Mouse (Mus musculus) bone marrow, adult 2 months (tissue): ENCODE data around the gene Stard13. TPM values are rescaled to one million over a fixed set of nuclear protein-coding genes. Genes with fewer than 3 reads are reported as not detected.

Experiments used
- H3K27ac ChIP-seq: fragments of 200-500 bp; 2 replicates; pipeline ENCODE4 v1.5.1; 2012; ENCODE audit warnings: low read depth, mild to moderate bottlenecking, control low read depth, inconsistent platforms, low read length; ENCODE audit not compliant: control insufficient read depth, poor library complexity, insufficient read depth
- H3K4me1 ChIP-seq: fragments of 200-500 bp; 2 replicates; pipeline ENCODE4 v1.6.1; 2011; ENCODE audit warnings: low read length; ENCODE audit not compliant: control insufficient read depth, insufficient read depth
- H3K4me3 ChIP-seq: fragments of 200-500 bp; replicated peaks from 2 replicates; pipeline ENCODE3; 2011; ENCODE audit warnings: mild to moderate bottlenecking, low read depth, low read length, control low read depth; ENCODE audit not compliant: control insufficient read depth
- CTCF ChIP-seq: fragments of 200-500 bp; IDR thresholded peaks from 2 replicates; pipeline ENCODE4 v1.5.1; 2011; ENCODE audit warnings: low read length, control low read depth; ENCODE audit not compliant: control insufficient read depth, insufficient read depth
- POLR2A ChIP-seq: fragments of 200-500 bp; IDR thresholded peaks from 2 replicates; pipeline ENCODE4 v1.6.1; 2011; ENCODE audit warnings: low read depth, mild to moderate bottlenecking, control low read depth, low read length, borderline replicate concordance; ENCODE audit not compliant: control insufficient read depth
- WGBS: fragments of 180-500 bp; shearing (Covaris S2); methylation state at CpG from one replicate; pipeline ENCODE4 v1.1.7; 2018; 5-methylcytosine and 5-hydroxymethylcytosine counted together
- polyA plus RNA-seq: library from polyadenylated mRNA; stranded (reverse); fragments of >200 nt; gene quantifications from 2 replicates; pipeline ENCODE4 v1.2.4, GENCODE M21; 2011; ENCODE audit warnings: low replicate concordance; ENCODE audit not compliant: missing spikeins, insufficient read depth, insufficient read length

Gene Stard13
- polyA plus RNA-seq, 1 experiment, result 0.80 TPM

DNA sequence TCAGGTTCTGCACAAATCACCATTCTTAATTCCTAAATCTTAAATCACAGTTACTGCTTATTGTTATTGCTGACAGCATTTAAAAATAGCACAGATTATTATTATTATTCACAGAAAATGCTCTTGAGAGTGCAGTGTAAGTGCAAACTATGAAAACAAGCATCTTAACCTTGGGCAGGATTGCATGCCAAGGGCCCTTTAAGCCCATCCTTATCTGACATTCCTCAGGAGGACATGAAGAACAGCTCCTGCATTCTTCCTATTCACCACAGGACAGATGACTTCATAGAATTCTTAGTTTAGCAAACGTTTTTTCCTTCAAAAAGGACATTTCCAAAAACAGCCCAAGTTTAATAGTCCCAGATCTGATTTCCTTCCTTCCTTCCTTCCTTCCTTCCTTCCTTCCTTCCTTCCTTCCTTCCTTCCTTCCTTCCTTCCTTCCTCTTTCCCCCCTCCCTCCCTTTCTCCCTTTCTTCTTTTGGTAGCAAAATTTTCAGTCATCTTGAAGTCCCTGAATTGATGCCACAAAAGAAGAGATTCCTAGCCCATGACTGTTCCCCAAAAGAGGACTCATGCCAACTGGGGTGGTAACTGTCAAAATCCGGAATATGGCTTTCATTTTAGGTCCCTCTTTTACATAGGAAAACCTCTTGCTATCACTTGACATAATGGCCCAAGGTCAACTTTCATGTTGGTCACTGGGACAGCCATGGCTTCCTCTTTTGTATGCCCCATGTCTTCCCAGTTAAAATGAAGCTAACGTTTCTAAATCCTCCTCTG is 140.6 kb downstream of the Stard13 start:
- WGBS, result 60% methylated on average over 3 of the region's 3 CpGs

DNA sequence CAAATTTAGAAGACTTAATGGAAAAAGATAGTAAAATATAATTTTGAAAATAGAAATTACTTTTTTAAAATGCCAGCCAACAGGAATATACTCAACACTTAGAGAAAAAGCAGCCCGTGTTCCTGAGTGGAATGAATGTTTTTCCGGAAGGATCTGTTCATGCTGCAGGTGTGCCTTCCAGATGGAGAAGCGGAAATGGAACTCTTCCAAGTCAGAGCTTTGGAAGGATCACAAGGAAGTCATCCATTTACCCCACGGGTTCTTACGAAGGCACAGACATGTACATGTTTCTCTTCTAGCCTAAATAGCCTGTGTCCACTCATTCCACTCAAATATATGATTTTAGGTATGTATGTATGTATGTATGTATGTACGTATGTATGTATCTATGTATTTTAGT is 142.6 kb downstream of the Stard13 start:
- WGBS, result 79% methylated on average over 6 of the region's 6 CpGs
- no peak overlapping the region for H3K27ac ChIP-seq
- TF ChIP-seq CTCF (no peak), POLR2A (no peak)
- H3K4me3 ChIP-seq, result no peak overlapping the region
- no peaks in the 10 kb centered on the region for H3K4me1 ChIP-seq

More for the DNA sequence above, 140.6 kb downstream of the Stard13 start:
- TF ChIP-seq CTCF, result no peak
- no peak for TF ChIP-seq POLR2A
- no peaks in the 10 kb centered on the region for H3K4me1 ChIP-seq
- no peak overlapping the region for H3K27ac ChIP-seq
- H3K4me3 ChIP-seq, result no peak overlapping the region

DNA sequence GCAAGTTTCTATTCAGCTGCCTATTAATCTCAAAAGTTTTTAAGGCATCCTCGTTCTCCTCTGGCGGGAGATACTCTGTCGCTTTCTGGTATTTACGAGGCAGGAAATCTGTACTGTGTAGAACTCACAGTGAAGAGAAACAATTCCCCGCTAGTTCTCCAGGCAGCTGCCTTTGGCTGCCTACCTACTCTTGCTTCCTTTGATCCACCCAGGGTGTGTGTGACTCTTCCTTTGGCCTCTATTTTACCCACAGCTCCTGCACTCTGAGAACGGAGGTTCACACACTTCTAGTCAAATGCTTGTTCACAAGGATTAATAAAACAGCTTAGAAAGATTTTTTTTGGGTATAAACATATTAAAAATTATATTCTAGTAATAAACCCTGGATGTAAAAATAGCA is 144.4 kb downstream of the Stard13 start:
- Histone ChIP-seq H3K27ac (no peak overlapping the region), H3K4me3 (no peak overlapping the region), H3K4me1 (no peaks in the 10 kb centered on the region)
- 79% methylated on average over 6 of the region's 6 CpGs for WGBS
- TF ChIP-seq CTCF (no peak), POLR2A (no peak)

DNA sequence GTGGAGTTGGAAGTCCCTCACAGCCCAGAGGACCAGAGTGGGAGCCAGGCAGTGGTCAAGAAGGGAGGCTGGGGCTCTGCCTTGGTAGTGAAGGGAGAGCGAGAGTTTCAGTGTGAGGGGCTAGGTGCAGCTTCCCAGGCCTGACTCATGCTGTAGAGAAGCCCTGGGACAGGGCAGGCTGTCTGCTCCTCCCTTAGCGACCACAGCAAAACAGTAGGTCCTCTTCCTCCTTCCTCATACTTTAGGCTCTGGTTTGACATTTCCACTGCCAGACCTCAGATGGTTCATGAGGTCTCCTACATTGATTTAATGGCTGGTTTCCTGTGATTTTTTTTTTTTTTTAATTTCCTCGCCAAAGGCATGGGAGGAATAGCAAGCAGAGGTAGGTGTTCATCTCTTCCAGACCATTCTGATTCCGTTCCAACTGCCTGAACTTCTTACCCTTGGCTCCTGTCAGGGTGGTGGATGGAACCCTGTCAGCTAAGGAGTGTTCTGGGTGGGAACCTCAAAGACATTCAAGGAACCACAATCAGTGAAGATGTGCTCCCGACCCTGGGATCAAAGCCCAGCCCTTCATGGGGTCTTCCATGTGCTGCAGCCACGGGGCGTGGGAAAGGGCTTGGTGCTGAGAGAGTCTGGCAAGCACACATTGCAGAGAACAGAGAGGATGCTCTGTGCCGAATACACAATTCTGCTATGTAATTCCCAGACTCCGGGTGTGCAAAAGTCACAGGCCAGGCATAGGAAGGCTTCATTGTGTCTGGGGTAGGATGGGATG is 147.0 kb downstream of the Stard13 start:
- Histone ChIP-seq H3K4me1 (no peaks in the 10 kb centered on the region), H3K4me3 (no peak overlapping the region), H3K27ac (no peak overlapping the region; the same call in 1 of the 2 replicates)
- 56% methylated on average over 9 of the region's 9 CpGs for WGBS
- no peak for TF ChIP-seq POLR2A
- TF ChIP-seq CTCF, result no peak

DNA sequence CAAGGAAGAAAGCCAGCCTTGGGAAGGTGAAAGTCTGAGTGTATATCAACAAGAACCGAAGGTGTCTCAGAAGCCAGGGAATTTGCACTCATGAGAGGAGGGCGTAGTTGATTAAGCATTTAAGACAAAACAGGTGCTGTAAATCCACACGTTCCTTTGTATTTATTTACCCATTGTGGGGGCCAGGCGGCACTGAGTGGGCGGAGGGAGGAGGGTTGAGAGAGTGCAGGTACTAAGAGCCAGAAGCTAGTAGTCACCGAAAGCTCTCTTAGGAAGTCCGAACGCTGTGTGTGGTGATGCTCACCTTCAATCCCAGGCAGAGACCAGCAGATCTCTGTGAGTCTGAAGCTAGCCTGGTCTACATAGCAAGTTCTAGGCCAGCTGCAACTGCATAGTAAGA is 147.9 kb downstream of the Stard13 start:
- Histone ChIP-seq H3K4me3 (no peak overlapping the region), H3K27ac (no peak overlapping the region), H3K4me1 (no peaks in the 10 kb centered on the region)
- WGBS, result 86% methylated on average over 8 of the region's 8 CpGs
- TF ChIP-seq CTCF, result no peak
- TF ChIP-seq POLR2A, result no peak

DNA sequence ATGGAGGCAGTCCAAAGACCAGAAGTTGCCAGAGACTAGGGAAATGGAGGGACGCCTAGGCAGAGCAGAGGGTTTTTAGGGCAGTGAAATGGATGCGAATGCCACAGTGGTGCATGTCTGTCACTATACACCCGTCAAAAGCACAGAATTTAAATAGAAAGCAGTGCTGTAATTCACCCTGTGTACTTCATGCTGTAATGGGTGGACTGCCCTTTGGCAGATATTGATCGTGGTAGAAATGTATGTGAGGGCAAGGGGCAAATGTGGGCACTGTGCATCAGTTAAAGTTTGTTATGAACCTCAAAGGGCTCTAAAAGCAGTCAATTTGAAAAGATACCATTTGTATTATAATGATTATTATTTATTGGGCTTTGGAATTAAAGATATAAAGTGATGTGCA is 153.4 kb downstream of the Stard13 start:
- H3K4me1 ChIP-seq, result no peaks in the 10 kb centered on the region
- TF ChIP-seq CTCF (no peak), POLR2A (no peak)
- 79% methylated on average over 4 of the region's 4 CpGs for WGBS
- H3K4me3 ChIP-seq, result no peak overlapping the region
- no peak overlapping the region for H3K27ac ChIP-seq

DNA sequence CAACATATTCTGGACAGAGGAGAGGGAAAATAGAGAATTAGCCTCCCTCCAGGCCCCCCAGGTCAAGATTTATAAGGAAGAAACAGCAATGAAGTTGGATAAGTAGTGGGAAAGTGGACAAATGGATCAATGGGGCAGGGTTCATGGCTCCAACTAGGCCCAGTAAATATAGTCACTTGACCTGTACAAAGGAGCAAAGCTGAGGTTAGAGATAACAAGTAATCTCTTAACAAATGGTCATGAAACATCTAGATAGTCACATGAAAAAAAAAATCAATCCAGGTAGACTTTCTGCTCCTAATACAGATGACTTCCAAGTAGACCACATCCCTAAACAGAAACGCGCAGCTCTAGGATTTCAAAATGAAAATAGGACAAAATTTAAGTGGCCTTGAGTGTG is 155.7 kb downstream of the Stard13 start:
- 89% methylated on average over 2 of the region's 2 CpGs for WGBS
- H3K27ac ChIP-seq, result no peak overlapping the region

GRCm38 (mm10) chr5:151076917-151077316 is 156.7 kb downstream of the Stard13 start:
- no peak overlapping the region for H3K27ac ChIP-seq
- TF ChIP-seq CTCF (no peak), POLR2A (no peak)
- H3K4me1 ChIP-seq, result no peaks in the 10 kb centered on the region
- WGBS, result 70% methylated on average over 3 of the region's 3 CpGs
- H3K4me3 ChIP-seq, result no peak overlapping the region

More for the DNA sequence above, 155.7 kb downstream of the Stard13 start:
- Histone ChIP-seq H3K4me3 (no peak overlapping the region), H3K4me1 (no peaks in the 10 kb centered on the region)
- TF ChIP-seq POLR2A (no peak), CTCF (no peak)

DNA sequence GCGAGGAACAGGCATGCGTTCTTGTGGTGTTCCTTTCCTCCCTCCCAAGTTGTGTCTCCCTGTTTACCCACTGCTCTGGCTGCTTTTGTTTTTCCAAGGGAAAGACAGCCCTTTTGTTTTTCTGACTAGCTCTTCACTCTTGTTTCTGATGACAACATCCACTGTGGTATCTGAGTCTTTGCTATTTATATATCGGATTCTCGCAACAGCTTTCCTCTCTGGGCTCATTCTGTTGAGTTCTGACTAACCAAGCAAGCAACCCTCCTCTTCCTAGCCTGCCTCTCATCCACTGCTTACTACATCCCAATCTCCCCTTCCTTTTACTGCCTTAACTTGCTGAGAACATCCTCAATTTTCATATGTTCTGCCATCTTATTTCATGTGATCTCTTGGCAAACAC is 159.4 kb downstream of the Stard13 start:
- Histone ChIP-seq H3K4me3 (no peak overlapping the region), H3K27ac (no peak overlapping the region), H3K4me1 (no peaks in the 10 kb centered on the region)
- TF ChIP-seq CTCF (no peak), POLR2A (no peak)
- 79% methylated on average over 4 of the region's 4 CpGs for WGBS
